ENCODE assay signal across 9 mouse cellular contexts in genomic region chr11:116081081-116081480, GRCm38 (mm10). TPM values are rescaled to one million over a fixed set of nuclear protein-coding genes. Genes with fewer than 3 reads are reported as not detected.
DNase-seq lines count a peak whose midpoint lies in the region; ATAC-seq and TF ChIP-seq lines count a peak whose summit lies in the region.
"Had no signal": no experiment of that assay in that cellular context is flagged by ENCODE, and none has a peak within 500 bp of the region (broad histone marks: within the 10 kb centered on the region; RNA-seq: fewer than 3 reads in every experiment).

No protein-coding gene starts in this region.

- H3K4me2 ChIP-seq in heart, postnatal 0 days (ENCODE audit: low read depth, low read length) = no peak overlapping the region
- no peak overlapping the region for H3K4me2 ChIP-seq in forebrain, embryonic 15.5 days (replicated peaks)
- H3K4me2 ChIP-seq: neural tube, embryonic 12.5 days had no signal

- no peaks in the 10 kb centered on the region for H3K9me3 ChIP-seq in heart, postnatal 0 days (replicated peaks; ENCODE audit: control insufficient read depth, low read length)
- no peaks in the 10 kb centered on the region for H3K9me3 ChIP-seq in forebrain, embryonic 15.5 days
- H3K9me3 ChIP-seq: neural tube, embryonic 12.5 days had no signal

- TF ChIP-seq POLR2A in olfactory bulb, adult 2 months (IDR thresholded peaks at IDR 0.05; ENCODE audit: insufficient read depth, low read depth, low read length) = no peak

- 79% methylated on average over 6 of the region's 6 CpGs for WGBS in heart, postnatal 0 days
- WGBS in olfactory bulb, adult 2 months = 57% methylated on average over 6 of the region's 6 CpGs
- WGBS in forebrain, embryonic 15.5 days = 73% methylated on average over 6 of the region's 6 CpGs

- H3K4me3 ChIP-seq in heart, postnatal 0 days (ENCODE audit: low read depth, low read length) = no peak overlapping the region
- H3K4me3 ChIP-seq in olfactory bulb, adult 2 months (ENCODE audit: insufficient read depth, low read depth, low read length) = no peak overlapping the region
- no peak overlapping the region for H3K4me3 ChIP-seq in forebrain, embryonic 15.5 days
- H3K4me3 ChIP-seq: neural tube, embryonic 12.5 days had no signal

- H3K4me1 ChIP-seq in heart, postnatal 0 days (ENCODE audit: control insufficient read depth, insufficient read depth) = peaks cover 7% of the 10 kb centered on the region; the same call in 1 of the 2 replicates
- H3K4me1 ChIP-seq in olfactory bulb, adult 2 months (ENCODE audit: control insufficient read depth, insufficient read depth, low read length) = peaks cover 55% of the 10 kb centered on the region
- H3K4me1 ChIP-seq in forebrain, embryonic 15.5 days = peaks cover 15% of the 10 kb centered on the region

- no peak for ATAC-seq in heart, postnatal 0 days (ENCODE audit: insufficient read depth, low read depth)
- no peak for ATAC-seq in monocyte, adult 5-6 weeks (replicated peaks; ENCODE audit: insufficient number of reproducible peaks, low FRiP score, low TSS enrichment, poor library complexity, severe bottlenecking)
- no peak for ATAC-seq in forebrain, embryonic 15.5 days (replicated peaks)

- TF ChIP-seq EP300 in heart, postnatal 0 days (IDR thresholded peaks at IDR 0.05; ENCODE audit: low read depth) = no peak

- no peak for DNase-seq in heart, postnatal 0 days (ENCODE audit: low spot score)
- no peak for DNase-seq in heart, postnatal 25 days (ENCODE audit: low spot score)
- peak; percentile 78 for DNase-seq in urinary bladder, postnatal 14 days (ENCODE audit: low spot score)
- no peak for DNase-seq in urinary bladder, postnatal 10 days (ENCODE audit: low spot score)
- peak; percentile 38 for DNase-seq in embryo, embryonic 10.5 days (ENCODE audit: low spot score)

- intact Hi-C loops in heart, postnatal 25 days (cut with DNase I) = loop anchor here (5.0 kb wide), 1 partner anchor 39 kb away; no protein-coding TSS in a partner anchor

- no peak overlapping the region for H3K9ac ChIP-seq in heart, postnatal 0 days (replicated peaks; ENCODE audit: low read depth, low read length)
- H3K9ac ChIP-seq in forebrain, embryonic 15.5 days (replicated peaks) = no peak overlapping the region
- H3K9ac ChIP-seq: neural tube, embryonic 12.5 days had no signal

- H3K27me3 ChIP-seq in heart, postnatal 0 days (ENCODE audit: control insufficient read depth, insufficient read depth, low read length) = no peaks in the 10 kb centered on the region
- no peaks in the 10 kb centered on the region for H3K27me3 ChIP-seq in forebrain, embryonic 15.5 days
- H3K27me3 ChIP-seq: neural tube, embryonic 12.5 days had no signal

- peak; percentile 45; the same call in 1 of the 2 replicates for TF ChIP-seq CTCF in heart, postnatal 0 days (IDR thresholded peaks at IDR 0.05; ENCODE audit: low read depth)
- no peak for TF ChIP-seq CTCF in olfactory bulb, adult 2 months (IDR thresholded peaks at IDR 0.05; ENCODE audit: insufficient read depth, low read depth, low read length)

- no peak overlapping the region for H3K27ac ChIP-seq in heart, postnatal 0 days (ENCODE audit: low read depth)
- H3K27ac ChIP-seq in olfactory bulb, adult 2 months (ENCODE audit: insufficient read depth, low read depth, low read length) = peak overlapping the region; percentile 50; the same call in 1 of the 2 replicates
- no peak overlapping the region for H3K27ac ChIP-seq in forebrain, embryonic 15.5 days (replicated peaks)
- H3K27ac ChIP-seq: neural tube, embryonic 12.5 days had no signal

- H3K36me3 ChIP-seq in heart, postnatal 0 days (replicated peaks; ENCODE audit: control insufficient read depth, insufficient read depth, low read length) = peaks cover 54% of the 10 kb centered on the region
- peaks cover 47% of the 10 kb centered on the region for H3K36me3 ChIP-seq in forebrain, embryonic 15.5 days

RNA-seq across cellular contexts. Expression of gene Unc13d, which starts 3.3 kb away (rescaled TPM):
- 0.27 and 2.7 TPM in 2 replicates for total RNA-seq in heart, postnatal 0 days (2014; rRNA removed; ENCODE audit: low replicate concordance)
- 0.42 and 0.47 TPM in 2 replicates for polyA plus RNA-seq in heart, postnatal 0 days (2015; fragmentation: Nextera tagmentation; extraction: Ambion mirVana)
- total RNA-seq in heart, postnatal 25 days (2021) = 1 to 10 TPM in 1 of 2 experiments, under 1 TPM in 1; 0.75 to 1.0 TPM
- not detected in 2 replicates for polyA plus RNA-seq in olfactory bulb, adult 2 months (2012; ENCODE audit: insufficient read depth, insufficient read length, low replicate concordance, missing spikeins)
- total RNA-seq in monocyte, adult 5-6 weeks (2017) = 27.7 to 53.1 TPM (median 29.1 TPM) in 3 replicates
- polyA plus RNA-seq in forebrain, embryonic 15.5 days (2015; fragmentation: Nextera tagmentation; extraction: Ambion mirVana) = 0.70 and 0.80 TPM in 2 replicates

RNA-seq across cellular contexts. Expression of gene Wbp2, which starts 5.7 kb away (rescaled TPM):
- 113 and 120 TPM in 2 replicates for total RNA-seq in heart, postnatal 0 days (2014; rRNA removed; ENCODE audit: low replicate concordance)
- 106 and 117 TPM in 2 replicates for polyA plus RNA-seq in heart, postnatal 0 days (2015; fragmentation: Nextera tagmentation; extraction: Ambion mirVana)
- total RNA-seq in heart, postnatal 25 days (2021) = 10 to 100 TPM; 80.1 to 92.2 TPM
- 339 TPM in 1 of 2 replicates, not detected in the other for polyA plus RNA-seq in olfactory bulb, adult 2 months (2012; ENCODE audit: insufficient read depth, insufficient read length, low replicate concordance, missing spikeins)
- total RNA-seq in monocyte, adult 5-6 weeks (2017) = 59.0 to 73.8 TPM (median 62.7 TPM) in 3 replicates
- polyA plus RNA-seq in forebrain, embryonic 15.5 days (2015; fragmentation: Nextera tagmentation; extraction: Ambion mirVana) = 138 and 144 TPM in 2 replicates

RNA-seq across cellular contexts. Expression of gene Trim47, which starts 45.9 kb away (rescaled TPM):
- 89.0 and 104 TPM in 2 replicates for total RNA-seq in heart, postnatal 0 days (2014; rRNA removed; ENCODE audit: low replicate concordance)
- polyA plus RNA-seq in heart, postnatal 0 days (2015; fragmentation: Nextera tagmentation; extraction: Ambion mirVana) = 42.8 and 43.9 TPM in 2 replicates
- total RNA-seq in heart, postnatal 25 days (2021) = 10 to 100 TPM; 27.0 to 37.6 TPM
- not detected in 2 replicates for polyA plus RNA-seq in olfactory bulb, adult 2 months (2012; ENCODE audit: insufficient read depth, insufficient read length, low replicate concordance, missing spikeins)
- total RNA-seq in monocyte, adult 5-6 weeks (2017) = not detected in 3 replicates
- polyA plus RNA-seq in forebrain, embryonic 15.5 days (2015; fragmentation: Nextera tagmentation; extraction: Ambion mirVana) = 7.0 and 7.7 TPM in 2 replicates

RNA-seq across cellular contexts. Expression of gene Trim65, which starts 49.8 kb away (rescaled TPM):
- total RNA-seq in heart, postnatal 0 days (2014; rRNA removed; ENCODE audit: low replicate concordance) = 5.9 and 15.0 TPM in 2 replicates
- polyA plus RNA-seq in heart, postnatal 0 days (2015; fragmentation: Nextera tagmentation; extraction: Ambion mirVana) = 2.7 TPM in 2 replicates
- total RNA-seq in heart, postnatal 25 days (2021) = 1 to 10 TPM; 6.1 to 8.4 TPM
- polyA plus RNA-seq in olfactory bulb, adult 2 months (2012; ENCODE audit: insufficient read depth, insufficient read length, low replicate concordance, missing spikeins) = not detected in 2 replicates
- total RNA-seq in monocyte, adult 5-6 weeks (2017) = 13.9 to 23.1 TPM (median 20.1 TPM) in 3 replicates
- 1.6 and 1.9 TPM in 2 replicates for polyA plus RNA-seq in forebrain, embryonic 15.5 days (2015; fragmentation: Nextera tagmentation; extraction: Ambion mirVana)

RNA-seq across cellular contexts. Expression of gene Unk, which starts 51.0 kb away (rescaled TPM):
- total RNA-seq in heart, postnatal 0 days (2014; rRNA removed; ENCODE audit: low replicate concordance) = 23.1 and 26.1 TPM in 2 replicates
- 8.4 and 9.5 TPM in 2 replicates for polyA plus RNA-seq in heart, postnatal 0 days (2015; fragmentation: Nextera tagmentation; extraction: Ambion mirVana)
- total RNA-seq in heart, postnatal 25 days (2021) = 1 to 10 TPM; 8.4 to 9.0 TPM
- polyA plus RNA-seq in olfactory bulb, adult 2 months (2012; ENCODE audit: insufficient read depth, insufficient read length, low replicate concordance, missing spikeins) = 207 TPM in 1 of 2 replicates, not detected in the other
- total RNA-seq in monocyte, adult 5-6 weeks (2017) = 8.3 to 18.3 TPM (median 11.6 TPM) in 3 replicates
- polyA plus RNA-seq in forebrain, embryonic 15.5 days (2015; fragmentation: Nextera tagmentation; extraction: Ambion mirVana) = 40.4 and 40.8 TPM in 2 replicates

Comparison
In these comparisons a context has a peak if more than half of its experiments do, and no peak if none do; other contexts are left out.
1. DNase-seq: peak in urinary bladder, postnatal 14 days (single experiment) and embryo, embryonic 10.5 days (single experiment); none in heart, postnatal 0 days (single experiment), heart, postnatal 25 days (single experiment) and urinary bladder, postnatal 10 days (single experiment).
2. RNA of gene Trim47, which starts 45.9 kb away (total RNA-seq): 89.0 to 104 TPM in heart, postnatal 0 days and 27.0 to 37.6 TPM in heart, postnatal 25 days; not detected in monocyte, adult 5-6 weeks; every median in the first group is over 10 times any median in the second.